Mouse (Mus musculus): ENCODE results near the gene Olfr891.
"Not testable (repeated sequence)": the region's sequence is repeated elsewhere in the genome, so short reads cannot be mapped to it uniquely, and the experiment has no call there.

- not testable (repeated sequence) for TF ChIP-seq CTCF (IDR thresholded peaks at IDR 0.05; ENCODE audit: low read depth, low read length); POLR2A (IDR thresholded peaks at IDR 0.05; ENCODE audit: extremely low read depth, insufficient read depth, low read length)
These were observed 12.3 kb downstream of the Olfr891 start for GRCm38 (mm10) chr9:38168341-38168740.

All from liver, adult 2 months (tissue).